Mouse (Mus musculus) hindbrain, embryonic 15.5 days (tissue): ENCODE results near the gene Hrh3. TPM values are rescaled to one million over a fixed set of nuclear protein-coding genes. Genes with fewer than 3 reads are reported as not detected.

ENCODE experiments used
- ATAC-seq: fragments of 200-750 bp; cut with Nextera tagmentation; 2 replicates; pipeline ENCODE4 v1.8.0; 2017; ENCODE audit warnings: low read depth, moderate number of reproducible peaks, moderate TSS enrichment; ENCODE audit not compliant: low FRiP score
- H3K27ac ChIP-seq: fragments of 300-500 bp; sonication (generic); replicated peaks from 2 replicates; pipeline ENCODE4 v1.5.1; 2015; ENCODE audit warnings: mild to moderate bottlenecking, inconsistent platforms
- H3K27me3 ChIP-seq: fragments of 300-500 bp; sonication (generic); 2 replicates; pipeline ENCODE4 v1.6.1; 2015; ENCODE audit warnings: control low read depth, inconsistent platforms
- H3K36me3 ChIP-seq: fragments of 300-500 bp; sonication (generic); 2 replicates; pipeline ENCODE4 v1.6.1; 2015; ENCODE audit warnings: control low read depth, inconsistent platforms
- H3K4me1 ChIP-seq: fragments of 300-500 bp; sonication (generic); replicated peaks from 2 replicates; pipeline ENCODE4 v1.6.1; 2015; ENCODE audit warnings: control low read depth, inconsistent platforms
- H3K4me2 ChIP-seq: fragments of 300-500 bp; sonication (generic); 2 replicates; pipeline ENCODE4 v1.6.1; 2015; ENCODE audit warnings: moderate library complexity, mild to moderate bottlenecking, inconsistent platforms
- H3K4me3 ChIP-seq: fragments of 300-500 bp; sonication (generic); 2 replicates; pipeline ENCODE4 v1.5.1; 2015; ENCODE audit warnings: mild to moderate bottlenecking, inconsistent platforms
- H3K9ac ChIP-seq: fragments of 300-500 bp; sonication (generic); 2 replicates; pipeline ENCODE4 v1.6.1; 2015; ENCODE audit warnings: inconsistent platforms
- H3K9me3 ChIP-seq: fragments of 300-500 bp; sonication (generic); 2 replicates; pipeline ENCODE4 v1.6.1; 2016; ENCODE audit warnings: control low read depth, inconsistent platforms
- WGBS: fragments of 180-500 bp; shearing (Covaris S2); methylation state at CpG from one replicate; pipeline ENCODE4 v1.1.7; 2015; 5-methylcytosine and 5-hydroxymethylcytosine counted together
- polyA plus RNA-seq: library from polyadenylated mRNA; unstranded; fragments of >200 nt; fragmentation: Nextera tagmentation; extraction: Ambion mirVana; gene quantifications from 2 replicates; pipeline ENCODE4 v1.2.1, GENCODE M21; 2015

The Hrh3 gene
- polyA plus RNA-seq, 1 experiment from 2014 or later, result 2.6 TPM

GRCm38 (mm10) chr2:180103151-180103977 lies 924 bp downstream of the Hrh3 start:
- Histone ChIP-seq H3K9ac (peak overlapping the region; percentile 34), H3K4me1 (peaks cover 34% of the 10 kb centered on the region), H3K4me3 (peak overlapping the region; percentile 45), H3K36me3 (no peaks in the 10 kb centered on the region), H3K27ac (no peak overlapping the region), H3K9me3 (no peaks in the 10 kb centered on the region), H3K27me3 (peaks cover 31% of the 10 kb centered on the region), H3K4me2 (peak overlapping the region; percentile 90)
- ATAC-seq, result no peak
- WGBS, result under 1% methylated on average over 52 of the region's 57 CpGs

DNA sequence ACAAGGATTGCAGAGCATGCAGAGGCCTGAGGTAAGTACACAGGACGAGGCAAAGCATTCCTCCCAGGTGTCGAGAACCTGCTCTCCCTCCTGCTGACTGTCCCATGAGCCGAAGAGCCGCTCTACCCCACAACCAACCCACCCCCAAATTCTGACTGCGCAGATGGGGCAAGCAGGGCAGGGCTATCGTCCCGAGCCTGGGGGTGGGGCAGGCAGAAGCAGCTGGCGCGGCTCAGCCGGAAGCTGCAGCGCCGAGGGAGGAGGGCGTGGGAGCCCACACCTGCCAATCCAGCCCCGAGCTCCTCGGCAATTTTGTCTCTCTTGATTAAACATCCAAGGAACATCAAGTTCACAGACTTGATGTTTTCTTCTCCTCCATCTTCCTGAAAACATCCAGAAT lies 4.8 kb downstream of the Hrh3 start:
- 9% methylated on average over 15 of the region's 15 CpGs for WGBS
- no peak overlapping the region for H3K27ac ChIP-seq
- peak overlapping the region; percentile 32; the same call in 1 of the 2 replicates for H3K4me2 ChIP-seq
- no peak overlapping the region for H3K4me3 ChIP-seq
- H3K36me3 ChIP-seq, result no peaks in the 10 kb centered on the region
- 0 out of 2 replicates have a peak overlapping the region, but pooled peaks have one; percentile 28 for H3K9ac ChIP-seq
- H3K9me3 ChIP-seq, result no peaks in the 10 kb centered on the region
- H3K27me3 ChIP-seq, result peaks cover 17% of the 10 kb centered on the region
- no peak for ATAC-seq
- H3K4me1 ChIP-seq, result peaks cover 39% of the 10 kb centered on the region

- peaks cover 28% of the 10 kb centered on the region for H3K4me1 ChIP-seq
- H3K9me3 ChIP-seq, result no peaks in the 10 kb centered on the region
- H3K36me3 ChIP-seq, result no peaks in the 10 kb centered on the region
- no peak overlapping the region for H3K4me3 ChIP-seq
- no peak overlapping the region for H3K9ac ChIP-seq
- peaks cover 16% of the 10 kb centered on the region for H3K27me3 ChIP-seq
- ATAC-seq, result no peak
- H3K27ac ChIP-seq, result no peak overlapping the region
- H3K4me2 ChIP-seq, result no peak overlapping the region
- WGBS, result 46% methylated on average over 5 of the region's 5 CpGs
Observed at GRCm38 (mm10) chr2:180098167-180098566, 6.1 kb downstream of the Hrh3 start.

GRCm38 (mm10) chr2:180097585-180097984 lies 6.7 kb downstream of the Hrh3 start:
- H3K9ac ChIP-seq, result no peak overlapping the region
- H3K36me3 ChIP-seq, result no peaks in the 10 kb centered on the region
- H3K4me2 ChIP-seq, result no peak overlapping the region
- H3K27ac ChIP-seq, result no peak overlapping the region
- H3K27me3 ChIP-seq, result peaks cover 11% of the 10 kb centered on the region
- WGBS, result 36% methylated on average over 3 of the region's 3 CpGs
- no peaks in the 10 kb centered on the region for H3K9me3 ChIP-seq
- no peak overlapping the region for H3K4me3 ChIP-seq
- peaks cover 22% of the 10 kb centered on the region for H3K4me1 ChIP-seq
- 0 out of 2 replicates have a peak, but pooled peaks have one; percentile 10 for ATAC-seq

- no peak overlapping the region for H3K9ac ChIP-seq
Observed at GRCm38 (mm10) chr2:180095711-180096110, 8.6 kb downstream of the Hrh3 start.

GRCm38 (mm10) chr2:180090285-180090684 lies 14.0 kb downstream of the Hrh3 start:
- 82% methylated on average over 11 of the region's 11 CpGs for WGBS
- ATAC-seq, result no peak
- H3K36me3 ChIP-seq, result no peaks in the 10 kb centered on the region
- H3K4me3 ChIP-seq, result no peak overlapping the region
- no peak overlapping the region for H3K9ac ChIP-seq
- H3K27ac ChIP-seq, result no peak overlapping the region
- no peaks in the 10 kb centered on the region for H3K9me3 ChIP-seq
- peaks cover 3% of the 10 kb centered on the region; the same call in 1 of the 2 replicates for H3K4me1 ChIP-seq
- no peak overlapping the region for H3K4me2 ChIP-seq
- H3K27me3 ChIP-seq, result no peaks in the 10 kb centered on the region

More at GRCm38 (mm10) chr2:180095711-180096110, 8.6 kb downstream of the Hrh3 start:
- Histone ChIP-seq H3K27ac (no peak overlapping the region), H3K36me3 (no peaks in the 10 kb centered on the region), H3K4me3 (no peak overlapping the region), H3K27me3 (peaks cover 3% of the 10 kb centered on the region; the same call in 1 of the 2 replicates), H3K9me3 (no peaks in the 10 kb centered on the region), H3K4me2 (no peak overlapping the region), H3K4me1 (peaks cover 20% of the 10 kb centered on the region)
- WGBS, result 29% methylated on average over 5 of the region's 5 CpGs
- ATAC-seq, result no peak

DNA sequence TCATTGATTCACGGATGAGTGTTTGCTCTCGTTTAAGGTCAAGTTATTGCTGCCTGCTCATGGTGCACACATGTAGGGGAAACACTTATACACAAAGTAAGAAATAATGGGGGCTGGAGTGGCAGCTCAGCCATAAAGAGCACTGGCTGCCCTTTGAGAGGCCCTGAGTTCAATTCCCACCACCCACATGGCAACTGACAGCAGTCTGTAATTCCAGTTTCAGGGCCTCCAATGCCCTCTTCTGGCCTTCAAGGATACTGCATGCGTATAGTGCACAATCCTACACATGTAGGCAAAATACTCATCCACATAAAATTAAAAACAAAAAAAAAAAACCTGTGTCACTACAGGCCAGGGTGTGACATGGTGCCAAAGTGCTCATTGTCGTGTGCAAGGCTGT lies 16.8 kb downstream of the Hrh3 start:
- H3K36me3 ChIP-seq, result peaks cover 15% of the 10 kb centered on the region; the same call in 1 of the 2 replicates
- 87% methylated on average over 4 of the region's 4 CpGs for WGBS
- no peaks in the 10 kb centered on the region for H3K27me3 ChIP-seq
- peaks cover 3% of the 10 kb centered on the region; the same call in 1 of the 2 replicates for H3K4me1 ChIP-seq
- ATAC-seq, result no peak
- H3K4me3 ChIP-seq, result no peak overlapping the region
- no peak overlapping the region for H3K27ac ChIP-seq
- no peaks in the 10 kb centered on the region for H3K9me3 ChIP-seq
- H3K9ac ChIP-seq, result no peak overlapping the region
- no peak overlapping the region for H3K4me2 ChIP-seq

GRCm38 (mm10) chr2:180086637-180087027 lies 17.7 kb downstream of the Hrh3 start:
- Histone ChIP-seq H3K9me3 (no peaks in the 10 kb centered on the region), H3K9ac (no peak overlapping the region), H3K36me3 (peaks cover 18% of the 10 kb centered on the region; the same call in 1 of the 2 replicates), H3K4me2 (no peak overlapping the region), H3K27ac (no peak overlapping the region), H3K27me3 (no peaks in the 10 kb centered on the region), H3K4me1 (peaks cover 3% of the 10 kb centered on the region; the same call in 1 of the 2 replicates), H3K4me3 (no peak overlapping the region)
- no peak for ATAC-seq
- WGBS, result 77% methylated on average over 5 of the region's 5 CpGs

DNA sequence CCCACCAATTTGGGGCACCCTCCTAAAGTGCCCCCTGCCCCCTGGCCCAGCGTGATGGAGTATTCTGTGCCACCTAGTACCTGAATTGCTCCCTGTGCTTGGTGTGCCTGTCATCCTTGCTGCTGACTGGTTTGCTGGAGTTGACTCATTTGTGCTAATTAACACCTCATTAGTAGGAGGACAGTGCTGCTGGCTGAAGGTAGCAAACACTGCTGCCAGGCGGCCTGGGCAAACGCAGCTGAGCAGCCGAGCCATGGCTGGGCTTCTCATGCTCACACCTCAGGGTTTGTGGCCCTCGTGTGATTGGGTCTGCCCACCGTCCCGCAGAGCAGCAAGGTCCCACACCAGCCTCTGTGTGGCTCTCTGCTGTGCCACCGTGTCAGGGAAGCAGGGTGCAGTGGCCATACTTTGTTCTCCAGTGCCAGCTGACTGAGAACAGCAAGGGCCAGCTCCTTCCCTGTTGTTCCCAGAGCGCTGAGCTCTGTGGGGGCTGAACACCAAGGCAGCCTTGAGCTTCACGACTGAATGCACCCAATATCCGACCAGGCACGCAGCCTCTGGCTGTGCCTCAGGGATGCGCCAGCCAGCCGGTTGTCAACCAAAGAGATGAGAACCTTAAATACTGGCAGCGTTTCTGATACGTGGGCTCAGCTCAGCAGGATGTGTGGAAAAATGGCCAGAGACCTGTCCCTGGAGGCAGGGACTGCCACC lies 18.2 kb downstream of the Hrh3 start:
- 61% methylated on average over 16 of the region's 16 CpGs for WGBS
- no peak overlapping the region for H3K9ac ChIP-seq
- H3K9me3 ChIP-seq, result no peaks in the 10 kb centered on the region
- peaks cover 18% of the 10 kb centered on the region; the same call in 1 of the 2 replicates for H3K36me3 ChIP-seq
- no peak for ATAC-seq
- no peaks in the 10 kb centered on the region for H3K27me3 ChIP-seq
- H3K4me1 ChIP-seq, result peaks cover 3% of the 10 kb centered on the region; the same call in 1 of the 2 replicates
- no peak overlapping the region for H3K4me3 ChIP-seq
- H3K4me2 ChIP-seq, result no peak overlapping the region
- no peak overlapping the region; the same call in 1 of the 2 replicates for H3K27ac ChIP-seq

GRCm38 (mm10) chr2:180084565-180084964 lies 19.7 kb downstream of the Hrh3 start:
- Histone ChIP-seq H3K9ac (no peak overlapping the region), H3K4me1 (peaks cover 3% of the 10 kb centered on the region; the same call in 1 of the 2 replicates), H3K4me2 (no peak overlapping the region), H3K36me3 (peaks cover 20% of the 10 kb centered on the region), H3K27me3 (no peaks in the 10 kb centered on the region), H3K9me3 (no peaks in the 10 kb centered on the region), H3K27ac (no peak overlapping the region), H3K4me3 (no peak overlapping the region)
- 54% methylated on average over 3 of the region's 3 CpGs for WGBS
- no peak for ATAC-seq

DNA sequence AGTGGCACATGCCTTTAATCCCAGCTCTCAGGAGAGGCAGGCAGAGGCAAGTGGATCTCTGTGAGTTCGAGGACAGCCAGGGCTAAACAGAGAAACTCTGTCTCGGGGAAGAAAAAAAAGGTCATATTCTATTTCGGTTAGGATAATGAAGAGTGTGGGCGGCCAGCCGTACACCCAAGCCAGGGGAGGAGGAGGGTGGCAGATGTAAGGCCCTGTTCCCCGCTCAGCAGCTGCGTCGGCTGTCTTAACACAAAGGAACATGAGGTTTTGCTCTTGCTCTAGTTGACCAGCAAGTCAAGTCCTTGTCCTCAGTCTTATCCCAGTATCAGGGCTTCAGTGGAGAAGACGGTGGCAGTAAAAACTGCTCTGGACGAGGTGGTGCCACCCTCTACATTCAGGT lies 21.2 kb downstream of the Hrh3 start:
- Histone ChIP-seq H3K4me3 (no peak overlapping the region), H3K36me3 (peaks cover 20% of the 10 kb centered on the region), H3K4me2 (no peak overlapping the region), H3K9me3 (no peaks in the 10 kb centered on the region), H3K27me3 (no peaks in the 10 kb centered on the region), H3K4me1 (peaks cover 3% of the 10 kb centered on the region; the same call in 1 of the 2 replicates), H3K9ac (no peak overlapping the region), H3K27ac (no peak overlapping the region)
- ATAC-seq, result no peak
- WGBS, result 88% methylated on average over 10 of the region's 10 CpGs

- no peak overlapping the region for H3K27ac ChIP-seq
- no peak overlapping the region for H3K4me3 ChIP-seq
- H3K27me3 ChIP-seq, result no peaks in the 10 kb centered on the region
- H3K36me3 ChIP-seq, result peaks cover 24% of the 10 kb centered on the region
- H3K9me3 ChIP-seq, result no peaks in the 10 kb centered on the region
- no peak overlapping the region for H3K9ac ChIP-seq
- ATAC-seq, result no peak
- WGBS, result 90% methylated on average over 8 of the region's 8 CpGs
- H3K4me2 ChIP-seq, result no peak overlapping the region
- H3K4me1 ChIP-seq, result no peaks in the 10 kb centered on the region
Observed at GRCm38 (mm10) chr2:180080680-180081079, 23.6 kb downstream of the Hrh3 start.
